Mouse (Mus musculus): Measurements from ENCODE around the gene Rbm47. TPM values are rescaled to one million over a fixed set of nuclear protein-coding genes. Genes with fewer than 3 reads are reported as not detected.

Gene Rbm47
- total RNA-seq, 1 experiment from 2014 or later: 1.9 TPM

GRCm38 (mm10) chr5:66080529-66081220, 92.2 kb downstream of the Rbm47 start:
- ATAC-seq (replicated peaks in 1 of 2; ENCODE audit: insufficient read depth in 1 of 2, low FRiP score in 2 of 2, low TSS enrichment in 1 of 2, low read depth in 1 of 2, poor library complexity in 2 of 2, severe bottlenecking in 2 of 2): no peak

- no peak for ATAC-seq (replicated peaks in 1 of 2; ENCODE audit: insufficient read depth in 1 of 2, low FRiP score in 2 of 2, low TSS enrichment in 1 of 2, low read depth in 1 of 2, poor library complexity in 2 of 2, severe bottlenecking in 2 of 2)
These were observed 93.3 kb downstream of the Rbm47 start for GRCm38 (mm10) chr5:66079358-66080179.

DNA sequence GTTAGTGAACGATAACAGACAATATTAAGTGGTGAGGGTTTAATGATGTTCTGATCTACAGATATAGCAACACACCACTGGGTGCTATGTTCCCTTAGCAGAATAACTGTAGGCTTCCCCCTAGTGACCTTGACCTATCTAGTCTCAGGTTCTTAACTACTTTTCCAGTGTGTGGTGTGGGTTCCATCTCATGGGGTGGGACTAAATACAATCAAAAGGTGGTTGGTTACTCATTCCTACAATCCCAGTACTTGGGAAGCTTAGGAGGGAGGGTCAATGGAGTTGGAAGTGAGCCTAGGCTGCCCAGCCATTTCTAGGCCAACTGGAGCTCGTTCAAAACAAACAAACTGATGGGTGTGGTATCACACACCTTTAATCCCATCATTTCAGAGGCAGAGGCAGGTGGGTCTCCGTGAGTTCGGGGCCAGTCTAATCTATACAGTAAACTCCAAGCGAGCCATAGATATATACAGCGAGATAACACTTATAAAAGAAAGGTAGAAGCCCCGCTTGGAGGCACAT, 94.4 kb downstream of the Rbm47 start:
- no peak for ATAC-seq (replicated peaks in 1 of 2; ENCODE audit: insufficient read depth in 1 of 2, low FRiP score in 2 of 2, low TSS enrichment in 1 of 2, low read depth in 1 of 2, poor library complexity in 2 of 2, severe bottlenecking in 2 of 2)

GRCm38 (mm10) chr5:66077416-66077815, 95.5 kb downstream of the Rbm47 start:
- no peak for ATAC-seq (replicated peaks in 1 of 2; ENCODE audit: insufficient read depth in 1 of 2, low FRiP score in 2 of 2, low TSS enrichment in 1 of 2, low read depth in 1 of 2, poor library complexity in 2 of 2, severe bottlenecking in 2 of 2)

DNA sequence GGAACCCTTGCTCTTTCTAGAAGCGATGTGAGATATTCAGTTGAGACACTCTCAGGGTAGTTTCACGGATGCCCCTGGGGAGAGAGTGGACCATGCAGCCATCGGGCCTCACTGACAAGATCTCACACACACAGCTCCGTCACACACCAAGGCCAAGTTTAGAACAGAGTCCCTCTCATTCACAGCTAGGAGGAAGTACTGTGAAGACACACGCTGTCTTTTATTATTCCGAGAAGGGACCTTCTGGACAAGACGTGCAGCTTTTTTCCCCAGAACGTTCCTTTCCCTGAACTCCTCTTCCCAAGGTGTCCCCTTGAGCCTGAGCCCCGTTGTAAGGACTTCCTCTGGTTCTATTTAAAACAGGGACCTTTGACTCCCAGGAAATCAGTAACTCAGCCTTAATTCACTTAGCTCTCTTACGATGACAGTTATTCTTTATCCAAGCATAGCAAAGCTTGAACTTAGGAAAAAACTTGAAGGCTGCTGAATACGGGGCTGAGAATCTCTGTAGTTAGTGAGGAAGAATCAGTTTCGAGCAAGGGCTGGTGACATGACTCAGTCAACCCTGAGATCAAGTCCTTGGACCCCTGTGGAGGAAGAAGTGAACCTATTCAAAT, 96.1 kb downstream of the Rbm47 start:
- ATAC-seq (replicated peaks in 1 of 2; ENCODE audit: insufficient read depth in 1 of 2, low FRiP score in 2 of 2, low TSS enrichment in 1 of 2, low read depth in 1 of 2, poor library complexity in 2 of 2, severe bottlenecking in 2 of 2): no peak

DNA sequence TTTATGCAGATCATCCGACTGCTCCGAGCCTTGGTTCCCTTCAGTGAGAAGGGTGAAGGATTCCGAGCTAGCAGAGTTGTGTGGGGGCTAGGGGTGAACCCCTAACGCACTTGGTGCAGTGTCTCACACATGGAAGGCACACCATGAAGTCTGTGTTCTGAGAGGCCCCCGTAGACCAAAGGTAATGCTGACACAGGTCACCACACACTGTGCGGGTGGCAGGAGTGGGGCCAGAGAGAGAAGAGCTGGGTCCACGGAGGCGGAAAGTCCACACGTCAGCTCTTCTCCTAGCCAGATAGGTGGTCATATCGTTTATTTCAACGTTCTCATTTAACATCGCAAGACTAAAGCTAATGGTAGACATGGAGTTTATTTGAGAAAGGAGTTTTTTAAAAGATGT, 97.0 kb downstream of the Rbm47 start:
- no peak for ATAC-seq (replicated peaks in 1 of 2; ENCODE audit: insufficient read depth in 1 of 2, low FRiP score in 2 of 2, low TSS enrichment in 1 of 2, low read depth in 1 of 2, poor library complexity in 2 of 2, severe bottlenecking in 2 of 2)

GRCm38 (mm10) chr5:66075032-66075488, 97.9 kb downstream of the Rbm47 start:
- peak; percentile 82 to 89 for ATAC-seq (replicated peaks in 1 of 2; ENCODE audit: insufficient read depth in 1 of 2, low FRiP score in 2 of 2, low TSS enrichment in 1 of 2, low read depth in 1 of 2, poor library complexity in 2 of 2, severe bottlenecking in 2 of 2)

GRCm38 (mm10) chr5:66074235-66074634, 98.7 kb downstream of the Rbm47 start:
- no peak for ATAC-seq (replicated peaks in 1 of 2; ENCODE audit: insufficient read depth in 1 of 2, low FRiP score in 2 of 2, low TSS enrichment in 1 of 2, low read depth in 1 of 2, poor library complexity in 2 of 2, severe bottlenecking in 2 of 2)

DNA sequence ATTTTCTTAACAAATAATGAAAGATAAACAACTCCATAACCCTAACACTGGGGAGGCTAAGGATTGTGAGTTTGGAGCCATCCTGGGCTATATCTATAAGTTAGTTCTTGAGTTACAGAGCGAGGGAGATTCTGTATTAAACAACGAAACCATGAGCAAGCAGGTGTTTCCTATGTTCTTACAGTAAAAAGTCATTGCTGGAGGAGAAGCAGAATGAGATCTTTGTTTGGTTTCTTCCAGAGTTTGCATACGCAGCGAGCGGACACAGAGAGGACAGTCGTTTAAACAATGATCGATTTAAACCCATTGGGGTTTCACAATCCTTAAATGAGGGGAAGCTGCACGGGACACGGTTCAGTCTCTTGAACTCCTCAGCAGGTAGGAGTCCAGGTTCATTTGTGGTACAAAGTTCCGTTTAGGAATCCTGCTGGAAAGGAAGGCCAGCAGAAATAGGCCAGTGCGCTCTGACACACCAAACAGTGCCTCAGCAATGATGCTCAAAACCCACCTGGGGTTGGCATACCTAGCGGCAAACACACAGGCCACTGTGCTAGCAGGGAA, 99.2 kb downstream of the Rbm47 start:
- ATAC-seq (replicated peaks in 1 of 2; ENCODE audit: insufficient read depth in 1 of 2, low FRiP score in 2 of 2, low TSS enrichment in 1 of 2, low read depth in 1 of 2, poor library complexity in 2 of 2, severe bottlenecking in 2 of 2): no peak

- no peak for ATAC-seq (replicated peaks in 1 of 2; ENCODE audit: insufficient read depth in 1 of 2, low FRiP score in 2 of 2, low TSS enrichment in 1 of 2, low read depth in 1 of 2, poor library complexity in 2 of 2, severe bottlenecking in 2 of 2)
These were observed 101.2 kb downstream of the Rbm47 start for GRCm38 (mm10) chr5:66071722-66072121.

DNA sequence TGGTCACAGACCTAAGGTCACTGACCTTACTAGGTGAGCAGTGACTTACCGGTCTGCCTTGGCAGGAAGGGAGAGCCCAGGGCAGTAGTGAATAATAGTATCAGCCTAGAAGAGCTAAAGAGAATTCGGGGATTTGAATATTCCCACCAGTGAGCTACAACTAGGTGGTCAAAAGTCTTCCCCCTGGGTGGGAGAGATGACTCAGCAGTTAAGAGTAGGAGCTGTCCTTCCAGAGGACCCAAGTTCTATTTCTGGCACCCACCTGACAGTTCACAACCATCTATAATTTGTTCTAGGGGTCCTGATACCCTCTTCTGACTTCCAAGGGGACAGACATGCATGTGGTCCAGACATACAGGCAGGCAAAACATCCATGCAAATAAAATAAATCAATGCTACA, 102.6 kb downstream of the Rbm47 start:
- no peak for ATAC-seq (replicated peaks in 1 of 2; ENCODE audit: insufficient read depth in 1 of 2, low FRiP score in 2 of 2, low TSS enrichment in 1 of 2, low read depth in 1 of 2, poor library complexity in 2 of 2, severe bottlenecking in 2 of 2)

DNA sequence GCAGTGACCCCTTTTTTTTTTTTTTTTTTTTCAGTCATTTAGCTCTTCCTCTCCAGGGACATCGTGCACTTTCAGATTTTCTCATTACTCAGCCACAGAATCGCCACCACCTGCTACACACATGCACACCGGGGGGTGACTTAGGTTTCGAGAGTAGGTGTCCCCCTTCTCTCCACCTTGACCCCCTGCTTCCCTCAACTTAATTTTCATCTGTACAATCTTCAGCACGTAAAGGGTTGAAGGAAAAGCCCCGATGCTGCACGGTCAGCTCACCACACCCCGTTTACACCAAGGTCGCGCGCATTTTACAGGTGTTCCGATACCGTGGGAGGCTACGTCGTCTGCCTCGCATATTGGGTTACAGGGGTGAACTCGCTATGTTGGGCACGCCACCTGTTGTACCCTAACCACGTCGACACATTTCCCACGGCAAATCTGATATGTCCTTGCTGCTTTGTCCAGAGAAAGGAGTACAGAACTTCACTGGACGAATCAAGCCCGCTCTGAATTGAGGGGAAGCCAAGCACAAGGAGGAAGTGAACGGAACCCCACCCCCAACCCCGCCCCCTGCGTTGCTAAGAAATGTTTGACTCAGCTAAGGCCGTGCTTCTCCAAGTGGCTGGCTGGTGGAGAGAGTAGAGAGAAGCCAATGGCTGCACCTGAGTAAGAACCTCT, 103.3 kb downstream of the Rbm47 start:
- peak; percentile 71 to 74 for ATAC-seq (replicated peaks in 1 of 2; ENCODE audit: insufficient read depth in 1 of 2, low FRiP score in 2 of 2, low TSS enrichment in 1 of 2, low read depth in 1 of 2, poor library complexity in 2 of 2, severe bottlenecking in 2 of 2)

- no peak for ATAC-seq (replicated peaks in 1 of 2; ENCODE audit: insufficient read depth in 1 of 2, low FRiP score in 2 of 2, low TSS enrichment in 1 of 2, low read depth in 1 of 2, poor library complexity in 2 of 2, severe bottlenecking in 2 of 2)
These were observed 103.8 kb downstream of the Rbm47 start for GRCm38 (mm10) chr5:66069133-66069469.

DNA sequence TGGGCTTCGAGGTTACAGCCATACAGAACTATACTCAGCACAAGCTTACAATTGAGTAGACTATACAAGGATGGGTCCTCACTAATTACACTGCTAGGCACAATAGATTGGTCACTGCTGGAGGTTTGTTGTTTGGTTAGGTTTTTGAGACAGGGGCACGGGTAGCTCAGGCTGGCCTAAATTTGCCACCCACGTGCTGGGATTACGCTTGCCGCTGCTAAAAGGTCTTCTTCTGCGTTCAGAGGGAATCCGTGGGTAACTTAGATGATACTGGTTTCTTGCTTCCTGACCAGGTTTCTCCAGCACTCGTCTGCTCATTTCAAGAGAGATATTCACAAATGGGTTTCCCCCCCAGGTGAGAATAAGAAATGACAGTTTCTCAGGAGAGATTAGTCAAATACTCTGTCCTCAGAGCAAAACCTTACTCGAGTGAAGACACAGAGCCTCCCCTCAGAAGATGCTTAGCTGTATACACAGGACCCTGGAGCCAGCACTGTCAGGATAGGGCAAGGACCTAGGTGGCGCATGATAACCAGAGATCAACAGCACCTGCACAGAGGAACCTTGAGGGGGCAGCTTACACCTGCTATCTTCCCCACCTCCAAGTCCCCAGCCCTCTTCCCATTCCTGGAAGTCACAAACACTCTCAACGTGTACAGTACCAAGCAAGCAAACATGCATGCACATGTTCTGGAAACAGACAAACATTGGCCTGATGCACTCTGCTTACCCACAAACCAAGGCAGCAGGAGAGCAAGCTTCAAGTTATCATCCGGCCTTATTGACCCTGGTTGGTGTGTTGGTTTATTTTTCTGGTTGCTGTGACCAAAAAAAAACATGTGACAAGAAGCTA, 104.6 kb downstream of the Rbm47 start:
- no peak for ATAC-seq (replicated peaks in 1 of 2; ENCODE audit: insufficient read depth in 1 of 2, low FRiP score in 2 of 2, low TSS enrichment in 1 of 2, low read depth in 1 of 2, poor library complexity in 2 of 2, severe bottlenecking in 2 of 2)

DNA sequence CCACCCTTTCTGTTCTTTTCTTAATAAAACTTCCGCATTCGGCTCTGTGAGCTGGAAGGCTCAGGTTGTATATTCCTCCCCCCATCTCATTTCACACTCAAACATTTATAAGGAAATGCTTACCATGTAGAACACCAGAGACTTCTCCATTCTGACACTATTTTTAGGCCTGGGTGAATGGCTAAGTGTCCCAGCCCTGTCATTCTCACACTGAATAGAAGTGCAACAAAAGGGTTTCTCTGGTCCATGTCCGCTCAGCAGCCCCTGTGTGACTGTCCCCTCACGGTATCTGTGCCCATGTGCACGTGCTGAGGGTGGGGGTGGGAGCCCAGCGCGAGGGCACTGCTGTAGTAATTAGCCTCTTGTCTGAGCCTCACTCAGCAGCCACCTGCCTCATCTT, 105.7 kb downstream of the Rbm47 start:
- ATAC-seq (replicated peaks in 1 of 2; ENCODE audit: insufficient read depth in 1 of 2, low FRiP score in 2 of 2, low TSS enrichment in 1 of 2, low read depth in 1 of 2, poor library complexity in 2 of 2, severe bottlenecking in 2 of 2): peak; percentile 23 to 34

GRCm38 (mm10) chr5:66062930-66063220, 110.0 kb downstream of the Rbm47 start:
- ATAC-seq (replicated peaks in 1 of 2; ENCODE audit: insufficient read depth in 1 of 2, low FRiP score in 2 of 2, low TSS enrichment in 1 of 2, low read depth in 1 of 2, poor library complexity in 2 of 2, severe bottlenecking in 2 of 2): no peak
